8 mouse cellular contexts compared by ENCODE assay signal in the genomic region with DNA sequence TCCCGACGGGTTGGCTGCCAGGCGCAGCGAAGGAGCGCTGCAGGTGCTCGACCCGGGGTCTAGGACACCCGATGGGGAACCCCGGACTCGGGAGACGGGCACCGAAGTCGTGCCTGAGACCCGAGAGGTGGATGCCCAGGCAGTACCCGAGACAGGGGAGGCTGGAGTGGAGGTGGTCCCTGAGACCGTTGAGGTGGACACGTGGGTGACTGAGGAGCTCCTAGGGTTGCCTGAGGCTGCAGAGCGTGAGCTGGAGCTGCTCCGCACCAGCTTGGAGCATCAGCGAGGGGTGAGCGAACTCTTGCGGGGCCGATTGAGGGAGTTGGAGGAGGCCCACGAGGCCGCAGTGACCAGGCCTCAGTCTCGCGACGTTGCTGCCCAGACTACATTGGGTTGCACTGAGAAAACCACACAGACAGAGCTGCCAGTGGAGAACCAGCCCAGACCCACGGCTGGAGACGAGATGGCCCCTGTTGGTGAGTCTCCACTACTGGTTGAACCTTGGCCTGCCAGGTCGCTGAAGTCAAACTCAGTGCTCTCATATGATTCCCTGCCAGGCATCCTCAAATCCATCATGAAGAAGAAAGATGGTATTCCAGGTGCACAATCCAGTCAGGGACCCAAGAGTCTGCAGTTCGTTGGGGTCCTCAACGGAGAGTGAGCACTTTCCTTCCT. TPM values are rescaled to one million over a fixed set of nuclear protein-coding genes. Genes with fewer than 3 reads are reported as not detected.
DNase-seq lines count a peak whose midpoint lies in the region; ATAC-seq and TF ChIP-seq lines count a peak whose summit lies in the region.

No protein-coding gene starts in this region.

- 23% methylated on average over 33 of the region's 33 CpGs for WGBS in thymus, adult 2 months
- WGBS in limb, embryonic 14.5 days: 15% methylated on average over 33 of the region's 33 CpGs
- WGBS in small intestine, adult 2 months: 24% methylated on average over 33 of the region's 33 CpGs

- ATAC-seq in limb, embryonic 14.5 days (ENCODE audit: low FRiP score, low read depth): peak; percentile 51

- TF ChIP-seq CTCF in gastrocnemius, adult 2 months (IDR thresholded peaks at IDR 0.05): no peak
- no peak for TF ChIP-seq CTCF in thymus, adult 2 months (IDR thresholded peaks at IDR 0.05; ENCODE audit: borderline replicate concordance, control insufficient read depth, extremely low read depth, insufficient read depth, low read length, poor library complexity)
- TF ChIP-seq CTCF in small intestine, adult 2 months (IDR thresholded peaks at IDR 0.05; ENCODE audit: extremely low read depth, insufficient read length, insufficient replicate concordance, low read depth, low read length): no peak

- peak overlapping the region; percentile 93 for H3K4me2 ChIP-seq in limb, embryonic 14.5 days (replicated peaks; ENCODE audit: low read depth, low read length, severe bottlenecking)

- DNase-seq in gastrocnemius, adult 2 months: no peak
- DNase-seq in gastrocnemius, postnatal 36 days: no peak
- no peak for DNase-seq in thymus, adult 2 months
- DNase-seq in thymus, postnatal 25 days: no peak
- no peak for DNase-seq in limb, embryonic 14.5 days (ENCODE audit: low spot score)
- DNase-seq in gastrocnemius, adult 8-10 months (ENCODE audit: low spot score in 2 of 2): no peak
- no peak for DNase-seq in layer of hippocampus, adult 9-10 months (ENCODE audit: low spot score)

- H3K27me3 ChIP-seq in thymus, adult 2 months (ENCODE audit: control insufficient read depth, insufficient read depth, low read length): no peaks in the 10 kb centered on the region
- no peaks in the 10 kb centered on the region for H3K27me3 ChIP-seq in limb, embryonic 14.5 days (ENCODE audit: control insufficient read depth, insufficient read depth, low read length)
- H3K27me3 ChIP-seq in small intestine, adult 2 months (ENCODE audit: control insufficient read depth, insufficient read depth, low read length): no peaks in the 10 kb centered on the region

- peak overlapping the region; percentile 75 for H3K9ac ChIP-seq in limb, embryonic 14.5 days (ENCODE audit: low read depth, low read length, severe bottlenecking)

- no peak for TF ChIP-seq POLR2A in thymus, adult 2 months (IDR thresholded peaks at IDR 0.05; ENCODE audit: control insufficient read depth, extremely low read depth, insufficient read depth, low read length, poor library complexity)
- TF ChIP-seq POLR2A in limb, embryonic 14.5 days (IDR thresholded peaks at IDR 0.05; ENCODE audit: borderline replicate concordance, extremely low read depth, insufficient read depth, insufficient read length): no peak
- TF ChIP-seq POLR2A in small intestine, adult 2 months (IDR thresholded peaks at IDR 0.05; ENCODE audit: low read depth, low read length): no peak

- H3K4me1 ChIP-seq in thymus, adult 2 months (replicated peaks; ENCODE audit: control insufficient read depth, insufficient read depth, low read length): peaks cover 13% of the 10 kb centered on the region
- peaks cover 12% of the 10 kb centered on the region for H3K4me1 ChIP-seq in limb, embryonic 14.5 days (ENCODE audit: control insufficient read depth, insufficient read depth, low read length)
- peaks cover 11% of the 10 kb centered on the region for H3K4me1 ChIP-seq in small intestine, adult 2 months (ENCODE audit: control insufficient read depth, insufficient read depth, insufficient read length, low read length)

- peak overlapping the region; percentile 97 for H3K27ac ChIP-seq in gastrocnemius, adult 2 months
- no peak overlapping the region for H3K27ac ChIP-seq in thymus, adult 2 months (ENCODE audit: control insufficient read depth, insufficient read depth, low read length)
- peak overlapping the region; percentile 73 for H3K27ac ChIP-seq in limb, embryonic 14.5 days (replicated peaks; ENCODE audit: low read depth, low read length)
- peak overlapping the region; percentile 37; the same call in 1 of the 2 replicates for H3K27ac ChIP-seq in small intestine, adult 2 months (ENCODE audit: insufficient read depth, low read depth, low read length)

- H3K4me3 ChIP-seq in gastrocnemius, adult 2 months: peak overlapping the region; percentile 76
- H3K4me3 ChIP-seq in thymus, adult 2 months (ENCODE audit: control insufficient read depth, insufficient read depth, low read length): peak overlapping the region; percentile 62
- H3K4me3 ChIP-seq in limb, embryonic 14.5 days (replicated peaks; ENCODE audit: low read length): peak overlapping the region; percentile 59
- H3K4me3 ChIP-seq in small intestine, adult 2 months (ENCODE audit: low read depth, low read length): peak overlapping the region; percentile 61

- intact Hi-C loops in gastrocnemius, adult 2 months (cut with DNase I): no loop called here
- intact Hi-C loops in gastrocnemius, postnatal 36 days (cut with DNase I): no loop called here

- H3K9me3 ChIP-seq in limb, embryonic 14.5 days (ENCODE audit: control insufficient read depth, low read length): no peaks in the 10 kb centered on the region

- peaks cover 12% of the 10 kb centered on the region for H3K36me3 ChIP-seq in thymus, adult 2 months (ENCODE audit: control insufficient read depth, insufficient read depth, low read length)
- H3K36me3 ChIP-seq in limb, embryonic 14.5 days (ENCODE audit: control insufficient read depth, insufficient read depth, low read length): peaks cover 48% of the 10 kb centered on the region
- peaks cover 20% of the 10 kb centered on the region for H3K36me3 ChIP-seq in small intestine, adult 2 months (ENCODE audit: control insufficient read depth, insufficient read depth, low read length)

RNA-seq across cellular contexts. Expression of a gene that starts 6.3 kb away (rescaled TPM):
- total RNA-seq in gastrocnemius, adult 2 months (2021): 100 to 1,000 TPM; 541 to 640 TPM
- 100 to 1,000 TPM; 503 to 584 TPM for total RNA-seq in gastrocnemius, postnatal 36 days (2021)
- 678 and 707 TPM in 2 replicates for polyA plus RNA-seq in thymus, adult 2 months (2012; rRNA removed)
- polyA plus RNA-seq in limb, embryonic 14.5 days (2012; rRNA removed): 1,470 and 1,488 TPM in 2 replicates
- 1,253 and 1,319 TPM in 2 replicates for polyA plus RNA-seq in limb, embryonic 14.5 days (2014; fragmentation: Nextera tagmentation; extraction: Ambion mirVana)
- polyA plus RNA-seq in small intestine, adult 2 months (2012; rRNA removed): 296 and 444 TPM in 2 replicates
- total RNA-seq in gastrocnemius, adult 8-10 months (2022): 100 to 1,000 TPM; 634 to 807 (median 649) TPM

RNA-seq across cellular contexts. Expression of a gene that starts 6.3 kb away (rescaled TPM):
- 100 to 1,000 TPM; 351 to 407 TPM for total RNA-seq in gastrocnemius, adult 2 months (2021)
- total RNA-seq in gastrocnemius, postnatal 36 days (2021): 100 to 1,000 TPM; 325 to 364 TPM
- polyA plus RNA-seq in thymus, adult 2 months (2012; rRNA removed): 305 and 382 TPM in 2 replicates
- 302 and 363 TPM in 2 replicates for polyA plus RNA-seq in limb, embryonic 14.5 days (2012; rRNA removed)
- 505 and 530 TPM in 2 replicates for polyA plus RNA-seq in limb, embryonic 14.5 days (2014; fragmentation: Nextera tagmentation; extraction: Ambion mirVana)
- 337 and 417 TPM in 2 replicates for polyA plus RNA-seq in small intestine, adult 2 months (2012; rRNA removed)
- 100 to 1,000 TPM; 371 to 396 (median 385) TPM for total RNA-seq in gastrocnemius, adult 8-10 months (2022)

RNA-seq across cellular contexts. Expression of a gene that starts 7.8 kb away (rescaled TPM):
- 10 to 100 TPM; 15.7 to 24.5 TPM for total RNA-seq in gastrocnemius, adult 2 months (2021)
- 10 to 100 TPM; 15.3 to 22.5 TPM for total RNA-seq in gastrocnemius, postnatal 36 days (2021)
- polyA plus RNA-seq in thymus, adult 2 months (2012; rRNA removed): 19.9 and 29.3 TPM in 2 replicates
- polyA plus RNA-seq in limb, embryonic 14.5 days (2012; rRNA removed): 45.3 and 52.3 TPM in 2 replicates
- polyA plus RNA-seq in limb, embryonic 14.5 days (2014; fragmentation: Nextera tagmentation; extraction: Ambion mirVana): 31.1 and 32.1 TPM in 2 replicates
- polyA plus RNA-seq in small intestine, adult 2 months (2012; rRNA removed): 20.6 and 21.1 TPM in 2 replicates
- 10 to 100 TPM; 12.4 to 17.4 (median 14.8) TPM for total RNA-seq in gastrocnemius, adult 8-10 months (2022)

RNA-seq across cellular contexts. Expression of a gene that starts 24.8 kb away (rescaled TPM):
- 10 to 100 TPM; 13.8 to 16.1 TPM for total RNA-seq in gastrocnemius, adult 2 months (2021)
- total RNA-seq in gastrocnemius, postnatal 36 days (2021): 10 to 100 TPM; 13.3 to 15.2 TPM
- 28.7 and 32.9 TPM in 2 replicates for polyA plus RNA-seq in thymus, adult 2 months (2012; rRNA removed)
- polyA plus RNA-seq in limb, embryonic 14.5 days (2012; rRNA removed): 42.9 and 45.9 TPM in 2 replicates
- 57.9 and 59.4 TPM in 2 replicates for polyA plus RNA-seq in limb, embryonic 14.5 days (2014; fragmentation: Nextera tagmentation; extraction: Ambion mirVana)
- 14.9 and 22.1 TPM in 2 replicates for polyA plus RNA-seq in small intestine, adult 2 months (2012; rRNA removed)
- total RNA-seq in gastrocnemius, adult 8-10 months (2022): 10 to 100 TPM; 16.3 to 18.0 (median 17.0) TPM

RNA-seq across cellular contexts. Expression of a gene that starts 36.5 kb away (rescaled TPM):
- 1 to 10 TPM; 1.4 to 5.9 TPM for total RNA-seq in gastrocnemius, adult 2 months (2021)
- total RNA-seq in gastrocnemius, postnatal 36 days (2021): 10 to 100 TPM in 1 of 2 experiments, 1 to 10 TPM in 1; 8.0 to 11.7 TPM
- 23.0 TPM in 2 replicates for polyA plus RNA-seq in thymus, adult 2 months (2012; rRNA removed)
- 29.7 and 32.6 TPM in 2 replicates for polyA plus RNA-seq in limb, embryonic 14.5 days (2012; rRNA removed)
- polyA plus RNA-seq in limb, embryonic 14.5 days (2014; fragmentation: Nextera tagmentation; extraction: Ambion mirVana): 44.2 and 61.1 TPM in 2 replicates
- 14.7 and 57.3 TPM in 2 replicates for polyA plus RNA-seq in small intestine, adult 2 months (2012; rRNA removed)
- 1 to 10 TPM in 3 of 4 experiments, under 1 TPM in 1; 0.41 to 5.5 (median 3.0) TPM for total RNA-seq in gastrocnemius, adult 8-10 months (2022)
